Mouse (Mus musculus): ENCODE measurements around the gene Crygc. TPM values are rescaled to one million over a fixed set of nuclear protein-coding genes. Genes with fewer than 3 reads are reported as not detected.

Crygc gene
- polyA plus RNA-seq, 1 experiment from 2014 or later: not detected

Other genes with a start within 250 kb of the Crygc start
- gene Plekhm3, start 116.9 kb downstream of the Crygc start, polyA plus RNA-seq (2015; fragmentation: Nextera tagmentation; extraction: Ambion mirVana): 6.8 and 7.8 TPM in 2 replicates
- 1.5 and 5.6 TPM in 2 replicates for gene Akr1cl, start 40.9 kb downstream of the Crygc start, polyA plus RNA-seq (2015; fragmentation: Nextera tagmentation; extraction: Ambion mirVana)
- 0.28 TPM in 1 of 2 replicates, not detected in the other for gene Cryge, start 22.5 kb downstream of the Crygc start, polyA plus RNA-seq (2015; fragmentation: Nextera tagmentation; extraction: Ambion mirVana)
- gene Crygd, start 10.2 kb downstream of the Crygc start, polyA plus RNA-seq (2015; fragmentation: Nextera tagmentation; extraction: Ambion mirVana): not detected in 2 replicates
- not detected in 2 replicates for gene Crygb, start 8.6 kb upstream of the Crygc start, polyA plus RNA-seq (2015; fragmentation: Nextera tagmentation; extraction: Ambion mirVana)
- not detected in 2 replicates for gene Cryga, start 29.7 kb upstream of the Crygc start, polyA plus RNA-seq (2015; fragmentation: Nextera tagmentation; extraction: Ambion mirVana)
- gene Gm28845, start 45.9 kb upstream of the Crygc start, polyA plus RNA-seq (2015; fragmentation: Nextera tagmentation; extraction: Ambion mirVana): not detected in 2 replicates
- gene D630023F18Rik, start 49.5 kb upstream of the Crygc start, polyA plus RNA-seq (2015; fragmentation: Nextera tagmentation; extraction: Ambion mirVana): 1.1 and 1.4 TPM in 2 replicates
- gene Idh1, start 112.8 kb upstream of the Crygc start, polyA plus RNA-seq (2015; fragmentation: Nextera tagmentation; extraction: Ambion mirVana): 231 and 232 TPM in 2 replicates
- gene Pikfyve, start 113.0 kb upstream of the Crygc start, polyA plus RNA-seq (2015; fragmentation: Nextera tagmentation; extraction: Ambion mirVana): 10.5 and 13.1 TPM in 2 replicates
- gene Pth2r, start 208.4 kb upstream of the Crygc start, polyA plus RNA-seq (2015; fragmentation: Nextera tagmentation; extraction: Ambion mirVana): not detected in 2 replicates